Mouse (Mus musculus) hindbrain, postnatal 0 days (tissue): ENCODE measurements around the gene Pik3c2b. TPM values are rescaled to one million over a fixed set of nuclear protein-coding genes. Genes with fewer than 3 reads are reported as not detected.
A peak's percentile ranks its signal among the peaks of the same experiment; 100 is the strongest.

Source experiments
- ATAC-seq: fragments of 200-750 bp; cut with Nextera tagmentation; 2 replicates; pipeline ENCODE4 v1.8.0; 2017; ENCODE audit warnings: mild to moderate bottlenecking, moderate TSS enrichment, moderate library complexity
- DNase-seq: peaks from one replicate; pipeline ENCODE4 v3.0.0-alpha.2; 2015; ENCODE audit warnings: low spot score
- H3K27ac ChIP-seq: fragments of 300-500 bp; sonication (generic); 2 replicates; pipeline ENCODE4 v1.5.1; 2014; ENCODE audit warnings: mild to moderate bottlenecking
- H3K27me3 ChIP-seq: fragments of 300-500 bp; sonication (generic); 2 replicates; pipeline ENCODE4 v1.6.1; 2014; ENCODE audit warnings: low read length, mixed read lengths; ENCODE audit not compliant: insufficient read depth
- H3K36me3 ChIP-seq: fragments of 300-500 bp; sonication (generic); 2 replicates; pipeline ENCODE4 v1.6.1; 2014; ENCODE audit warnings: low read length, mixed read lengths; ENCODE audit not compliant: insufficient read depth
- H3K4me1 ChIP-seq: fragments of 300-500 bp; sonication (generic); 2 replicates; pipeline ENCODE4 v1.6.1; 2014; ENCODE audit warnings: antibody characterized with exemption, low read length, mixed read lengths; ENCODE audit not compliant: insufficient read depth
- H3K4me2 ChIP-seq: fragments of 300-500 bp; sonication (generic); 2 replicates; pipeline ENCODE4 v1.6.1; 2014; ENCODE audit warnings: low read depth, mild to moderate bottlenecking, low read length, moderate library complexity, mixed read lengths
- H3K4me3 ChIP-seq: fragments of 300-500 bp; sonication (generic); 2 replicates; pipeline ENCODE4 v1.5.1; 2014; ENCODE audit warnings: low read length
- H3K9ac ChIP-seq: fragments of 300-500 bp; sonication (generic); replicated peaks from 2 replicates; pipeline ENCODE4 v1.6.1; 2014; ENCODE audit warnings: mild to moderate bottlenecking, low read length, moderate library complexity, mixed read lengths
- H3K9me3 ChIP-seq: fragments of 300-500 bp; sonication (generic); 2 replicates; pipeline ENCODE4 v1.6.1; 2016; ENCODE audit warnings: low read length, mixed read lengths
- CTCF ChIP-seq: IDR thresholded peaks from 2 replicates; pipeline ENCODE4 v1.5.1; 2016; ENCODE audit warnings: antibody characterized with exemption, control low read depth, low read depth
- WGBS: fragments of 180-500 bp; shearing (Covaris S2); extraction: QIAGEN DNeasy Blood & Tissue Kit; methylation state at CpG from one replicate; pipeline ENCODE4 v1.1.7; 2014; 5-methylcytosine and 5-hydroxymethylcytosine counted together
- polyA plus RNA-seq: library from polyadenylated mRNA; unstranded; fragments of >200 nt; fragmentation: Nextera tagmentation; extraction: Ambion mirVana; gene quantifications from 2 replicates; pipeline ENCODE4 v1.2.1, GENCODE M21; 2015
- total RNA-seq: library from RNA; depleted of rRNA; stranded (reverse); fragments of >200 nt; gene quantifications from 2 replicates; pipeline ENCODE4 v1.2.3, GENCODE M21; 2014

The Pik3c2b gene
- total and polyA plus RNA-seq, 2 experiments from 2014 or later: 8.7 to 23.0 TPM

DNA sequence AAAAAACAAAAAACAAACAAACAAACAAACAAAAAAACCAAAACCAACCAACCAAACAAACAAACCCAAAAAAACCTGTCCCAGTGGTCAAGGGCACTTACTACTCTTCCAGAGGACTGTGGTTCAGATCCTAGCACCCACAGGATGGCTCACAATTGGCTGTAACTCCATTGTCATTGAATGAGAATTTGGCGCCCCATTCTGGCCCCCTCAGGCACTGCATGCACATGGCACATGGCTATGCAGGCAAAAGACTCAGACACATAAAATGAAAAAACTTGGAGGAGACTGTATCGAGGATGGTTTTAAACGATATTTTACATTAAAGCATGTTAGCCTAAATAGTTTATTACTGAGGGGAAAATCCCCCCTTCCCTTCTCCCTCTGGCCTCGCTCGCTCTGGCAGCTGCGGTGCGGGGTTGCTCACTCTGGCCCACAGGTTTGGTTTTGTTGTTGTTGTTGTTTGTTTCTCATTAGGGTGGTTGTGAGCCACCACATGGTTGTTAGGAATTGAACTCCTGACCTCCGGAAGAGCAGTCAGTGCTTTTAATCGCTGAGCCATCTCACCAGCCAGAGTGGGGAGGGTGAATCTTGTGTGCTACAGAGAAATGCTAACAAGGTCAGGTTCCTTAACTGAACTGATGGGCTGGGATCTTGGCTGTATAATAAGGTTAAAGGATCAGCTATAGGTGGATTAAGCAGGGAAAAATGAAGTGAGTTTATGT is 80.3 kb downstream of the Pik3c2b start:
- no peak overlapping the region for H3K4me3 ChIP-seq

GRCm38 (mm10) chr1:133126365-133126740 is 80.9 kb downstream of the Pik3c2b start:
- no peak overlapping the region for H3K27ac ChIP-seq
- no peaks in the 10 kb centered on the region for H3K27me3 ChIP-seq
- no peak overlapping the region for H3K4me3 ChIP-seq
- H3K4me2 ChIP-seq: no peak overlapping the region
- WGBS: 41% methylated on average over 4 of the region's 4 CpGs
- no peak for TF ChIP-seq CTCF
- H3K9me3 ChIP-seq: no peaks in the 10 kb centered on the region
- ATAC-seq (no peak), DNase-seq (no peak)
- H3K4me1 ChIP-seq: 0 out of 2 replicates have a peak, but pooled peaks cover 2% of the 10 kb centered on the region
- no peak overlapping the region for H3K9ac ChIP-seq
- no peaks in the 10 kb centered on the region for H3K36me3 ChIP-seq

More for the DNA sequence above, 80.3 kb downstream of the Pik3c2b start:
- no peak for ATAC-seq
- no peaks in the 10 kb centered on the region for H3K9me3 ChIP-seq
- no peak overlapping the region for H3K9ac ChIP-seq
- WGBS: 89% methylated on average over 9 of the region's 9 CpGs
- no peak overlapping the region for H3K4me2 ChIP-seq
- H3K27me3 ChIP-seq: no peaks in the 10 kb centered on the region
- H3K4me1 ChIP-seq: 0 out of 2 replicates have a peak, but pooled peaks cover 2% of the 10 kb centered on the region
- DNase-seq: no peak
- H3K36me3 ChIP-seq: no peaks in the 10 kb centered on the region
- H3K27ac ChIP-seq: no peak overlapping the region
- TF ChIP-seq CTCF: peak; percentile 27; the same call in 1 of the 2 replicates

DNA sequence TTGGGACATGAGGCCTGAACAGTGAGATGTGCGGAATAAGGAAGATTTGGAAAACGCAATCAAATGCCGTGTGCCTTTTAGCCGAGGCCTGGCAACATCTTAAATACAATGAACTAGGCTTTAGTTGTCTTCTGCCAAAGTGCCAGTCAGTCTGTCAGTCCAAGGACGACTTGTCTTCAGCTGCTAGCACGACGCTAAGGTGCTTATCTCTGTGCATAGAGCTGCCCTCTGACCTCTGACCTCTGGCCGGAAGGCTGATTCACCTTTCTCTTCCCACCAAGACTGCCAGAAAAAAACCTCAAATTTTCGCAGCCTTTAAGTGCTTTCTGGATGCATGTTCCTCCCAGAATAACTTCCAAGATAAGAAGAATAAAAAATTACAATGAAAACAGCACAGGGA is 81.9 kb downstream of the Pik3c2b start:
- TF ChIP-seq CTCF: no peak
- Histone ChIP-seq H3K27me3 (no peaks in the 10 kb centered on the region), H3K9ac (no peak overlapping the region), H3K4me2 (no peak overlapping the region), H3K4me1 (0 out of 2 replicates have a peak, but pooled peaks cover 2% of the 10 kb centered on the region), H3K9me3 (no peaks in the 10 kb centered on the region), H3K4me3 (no peak overlapping the region), H3K36me3 (no peaks in the 10 kb centered on the region), H3K27ac (no peak overlapping the region)
- WGBS: 70% methylated on average over 9 of the region's 9 CpGs
- ATAC-seq: no peak
- no peak for DNase-seq

DNA sequence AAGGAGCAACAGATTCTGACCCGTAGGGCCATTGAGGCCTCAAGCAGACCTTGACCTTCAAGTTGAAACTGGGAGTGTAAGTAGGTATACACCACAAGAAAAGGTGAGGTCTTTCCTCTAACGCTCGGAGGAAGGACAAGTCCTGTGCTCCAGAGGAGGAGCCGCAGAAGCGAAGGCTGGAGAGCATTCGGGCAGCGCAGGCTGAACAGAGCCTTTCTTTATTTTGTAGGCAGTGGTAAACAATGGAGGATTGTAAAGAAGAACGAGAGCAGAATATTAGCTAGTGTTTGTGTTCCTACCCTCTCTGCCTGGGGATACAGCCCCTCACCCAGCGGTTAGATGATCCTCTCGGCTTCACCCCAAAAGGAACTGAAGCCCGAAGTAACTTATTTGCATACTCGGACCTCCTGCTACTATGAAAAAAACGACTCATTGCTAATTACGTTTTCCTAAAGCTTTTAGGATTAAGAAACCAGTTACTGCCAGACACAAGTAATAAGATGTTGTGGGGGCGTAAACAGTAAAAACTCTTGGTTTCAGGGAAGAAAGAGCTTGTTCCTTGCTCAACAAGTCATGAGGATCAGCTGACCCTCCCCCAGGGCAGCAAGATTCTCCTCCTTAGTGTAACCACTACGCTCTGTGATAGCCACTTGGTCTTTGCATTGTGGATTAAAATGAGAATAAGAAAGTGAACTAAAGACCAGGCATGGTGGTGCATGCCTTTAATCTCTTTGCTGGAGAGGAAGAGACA is 84.2 kb downstream of the Pik3c2b start:
- Histone ChIP-seq H3K27ac (peak overlapping the region; percentile 95), H3K4me3 (no peak overlapping the region), H3K36me3 (no peaks in the 10 kb centered on the region), H3K4me1 (peaks cover 10% of the 10 kb centered on the region; the same call in 1 of the 2 replicates), H3K9me3 (no peaks in the 10 kb centered on the region), H3K4me2 (peak overlapping the region; percentile 21; the same call in 1 of the 2 replicates), H3K27me3 (no peaks in the 10 kb centered on the region), H3K9ac (no peak overlapping the region)
- no peak for TF ChIP-seq CTCF
- 19% methylated on average over 16 of the region's 16 CpGs for WGBS
- peak; percentile 40 for DNase-seq
- ATAC-seq: no peak

DNA sequence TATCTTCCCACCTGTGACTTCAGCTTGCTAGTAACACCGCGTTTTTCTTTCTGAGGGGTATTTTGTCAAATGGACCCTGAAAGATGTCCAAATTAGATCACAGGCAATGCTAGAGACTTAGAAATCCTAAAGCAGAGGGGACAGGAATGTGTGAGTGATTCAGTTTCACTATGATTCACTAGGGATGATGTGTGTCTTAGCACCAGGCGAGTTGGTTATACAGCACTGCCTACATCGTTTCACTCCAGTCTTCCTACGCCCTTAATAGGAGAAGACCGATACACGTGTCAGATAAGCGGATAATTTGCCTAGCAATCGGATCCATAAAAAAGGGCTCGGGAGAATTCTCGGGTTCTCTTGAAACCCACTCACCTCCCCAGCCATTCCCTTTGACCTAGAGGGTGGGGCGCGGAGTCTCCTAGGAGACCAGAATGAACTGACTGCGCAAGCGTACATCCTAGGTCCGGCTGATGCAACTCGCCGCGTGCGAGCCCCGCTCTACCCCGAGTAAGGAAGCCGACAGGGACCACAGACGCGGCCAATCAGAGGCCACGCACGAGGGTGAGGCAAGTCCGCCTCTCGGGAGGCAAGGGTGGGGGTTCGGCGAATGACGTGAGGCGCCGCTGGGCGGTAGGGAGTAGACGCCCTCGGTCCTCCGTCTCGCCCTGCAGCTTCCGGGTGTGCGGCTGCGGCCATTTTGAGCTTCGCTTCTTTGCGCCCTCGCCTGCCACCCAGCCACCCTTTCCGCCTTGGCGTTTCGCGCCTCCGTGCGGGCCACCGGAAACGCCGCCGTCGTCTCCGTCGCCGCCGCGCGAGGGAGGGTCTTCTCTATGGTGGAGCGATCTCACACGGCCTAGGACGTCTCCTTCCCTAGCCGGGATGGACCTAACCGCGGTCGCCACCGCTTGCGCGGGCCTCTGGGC is 85.4 kb downstream of the Pik3c2b start, which contains the start of gene Ppp1r15b:
Gene Ppp1r15b (plus strand): TSS at position 506 of the 923 bp plus-strand sequence.
- Histone ChIP-seq H3K27ac (peak within 1 kb of the TSS; percentile 95), H3K9ac (peak within 1 kb of the TSS; percentile 96), H3K4me3 (peak within 1 kb of the TSS; percentile 98), H3K4me1 (peaks cover 15% of the 10 kb centered on the region), H3K27me3 (no peaks in the 10 kb centered on the region), H3K36me3 (no peaks in the 10 kb centered on the region), H3K4me2 (peak within 1 kb of the TSS; percentile 96), H3K9me3 (no peaks in the 10 kb centered on the region)
- peak; percentile 99 for ATAC-seq
- TF ChIP-seq CTCF: peak; percentile 6; the same call in 1 of the 2 replicates
- DNase-seq: peak; percentile 99
- WGBS: under 1% methylated on average over 70 of the region's 72 CpGs

DNA sequence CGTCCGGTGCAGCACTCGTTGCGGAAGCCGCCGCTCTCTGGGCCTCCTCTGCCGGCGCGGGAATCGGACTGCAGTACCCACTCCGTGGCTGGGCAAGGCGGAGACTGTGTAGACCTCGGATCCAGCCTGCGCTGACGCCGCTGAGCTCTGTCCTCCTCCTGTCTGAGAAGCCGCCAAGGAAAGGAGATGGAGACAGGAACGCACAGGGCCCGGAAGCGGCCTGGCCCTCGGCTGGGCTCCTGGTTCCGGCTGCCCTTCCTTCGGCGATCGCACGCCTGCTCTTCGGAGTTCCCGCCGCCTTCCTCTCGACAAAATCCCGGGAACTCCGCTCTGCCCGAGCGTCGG is 86.1 kb downstream of the Pik3c2b start:
- no peaks in the 10 kb centered on the region for H3K9me3 ChIP-seq
- peak overlapping the region; percentile 95 for H3K27ac ChIP-seq
- no peak for TF ChIP-seq CTCF
- no peaks in the 10 kb centered on the region for H3K27me3 ChIP-seq
- H3K9ac ChIP-seq: peak overlapping the region; percentile 96
- H3K4me2 ChIP-seq: peak overlapping the region; percentile 96
- WGBS: under 1% methylated on average over 35 of the region's 35 CpGs
- DNase-seq (no peak), ATAC-seq (no peak)
- H3K4me1 ChIP-seq: peaks cover 18% of the 10 kb centered on the region
- H3K4me3 ChIP-seq: peak overlapping the region; percentile 98
- no peaks in the 10 kb centered on the region for H3K36me3 ChIP-seq
